Mouse (Mus musculus) E14TG2a.4 (cell line): Measurements from ENCODE around the gene Alox5.

Experiments
- CTCF ChIP-seq: conservative IDR thresholded peaks from 2 replicates; pipeline ENCODE4 v1.5.1; 2014; ENCODE audit warnings: low read length
- NANOG ChIP-seq: IDR thresholded peaks from 2 replicates; pipeline ENCODE4 v1.6.1; 2014; ENCODE audit warnings: borderline replicate concordance, low read length, mixed read lengths

GRCm38 (mm10) chr6:116406152-116406551 is 54.8 kb downstream of the Alox5 start:
- TF ChIP-seq CTCF = no peak
- TF ChIP-seq NANOG = no peak
